Mouse (Mus musculus) neural tube, embryonic 11.5 days (tissue): ENCODE measurements around the gene Unk. TPM values are rescaled to one million over a fixed set of nuclear protein-coding genes. Genes with fewer than 3 reads are reported as not detected.

Source experiments
- ATAC-seq: fragments of 200-750 bp; cut with Nextera tagmentation; 2 replicates; pipeline ENCODE4 v1.8.0; 2017; ENCODE audit warnings: moderate number of reproducible peaks, mild to moderate bottlenecking, moderate TSS enrichment, moderate library complexity; ENCODE audit not compliant: insufficient read depth, low FRiP score, low TSS enrichment
- DNase-seq: peaks from one replicate; pipeline ENCODE4 v3.0.0-alpha.2; 2015; ENCODE audit warnings: low spot score
- H3K27ac ChIP-seq: fragments of 300-500 bp; sonication (generic); 2 replicates; pipeline ENCODE4 v1.5.1; 2014; ENCODE audit warnings: low read depth, mild to moderate bottlenecking, low read length
- H3K27me3 ChIP-seq: fragments of 300-500 bp; sonication (generic); 2 replicates; pipeline ENCODE4 v1.6.1; 2014; ENCODE audit warnings: mild to moderate bottlenecking, low read length, mixed read lengths; ENCODE audit not compliant: control insufficient read depth, insufficient read depth
- H3K36me3 ChIP-seq: fragments of 300-500 bp; sonication (generic); 2 replicates; pipeline ENCODE4 v1.6.1; 2014; ENCODE audit warnings: mild to moderate bottlenecking, low read length, moderate library complexity, mixed read lengths; ENCODE audit not compliant: control insufficient read depth, insufficient read depth
- H3K4me1 ChIP-seq: fragments of 300-500 bp; sonication (generic); 2 replicates; pipeline ENCODE4 v1.6.1; 2014; ENCODE audit warnings: low read length, mixed read lengths; ENCODE audit not compliant: control insufficient read depth, insufficient read depth
- H3K4me2 ChIP-seq: fragments of 300-500 bp; sonication (generic); 2 replicates; pipeline ENCODE4 v1.6.1; 2014; ENCODE audit warnings: low read depth, mild to moderate bottlenecking, moderate library complexity
- H3K4me3 ChIP-seq: fragments of 300-500 bp; sonication (generic); 2 replicates; pipeline ENCODE4 v1.5.1; 2014; ENCODE audit warnings: low read depth, low read length
- H3K9ac ChIP-seq: fragments of 300-500 bp; sonication (generic); 2 replicates; pipeline ENCODE4 v1.6.1; 2014; ENCODE audit warnings: mild to moderate bottlenecking, low read length
- H3K9me3 ChIP-seq: fragments of 300-500 bp; sonication (generic); 2 replicates; pipeline ENCODE4 v1.6.1; 2016; ENCODE audit warnings: low read length; ENCODE audit not compliant: control insufficient read depth
- WGBS: fragments of 180-500 bp; shearing (Covaris S2); extraction: QIAGEN DNeasy Blood & Tissue Kit; methylation state at CpG from one replicate; pipeline ENCODE4 v1.1.7; 2014; 5-methylcytosine and 5-hydroxymethylcytosine counted together
- polyA plus RNA-seq: library from polyadenylated mRNA; unstranded; fragments of >200 nt; fragmentation: Nextera tagmentation; extraction: Ambion mirVana; gene quantifications from 2 replicates; pipeline ENCODE4 v1.2.1, GENCODE M21; 2014

The Unk gene
- polyA plus RNA-seq, 1 experiment from 2014 or later: 30.3 TPM

DNA sequence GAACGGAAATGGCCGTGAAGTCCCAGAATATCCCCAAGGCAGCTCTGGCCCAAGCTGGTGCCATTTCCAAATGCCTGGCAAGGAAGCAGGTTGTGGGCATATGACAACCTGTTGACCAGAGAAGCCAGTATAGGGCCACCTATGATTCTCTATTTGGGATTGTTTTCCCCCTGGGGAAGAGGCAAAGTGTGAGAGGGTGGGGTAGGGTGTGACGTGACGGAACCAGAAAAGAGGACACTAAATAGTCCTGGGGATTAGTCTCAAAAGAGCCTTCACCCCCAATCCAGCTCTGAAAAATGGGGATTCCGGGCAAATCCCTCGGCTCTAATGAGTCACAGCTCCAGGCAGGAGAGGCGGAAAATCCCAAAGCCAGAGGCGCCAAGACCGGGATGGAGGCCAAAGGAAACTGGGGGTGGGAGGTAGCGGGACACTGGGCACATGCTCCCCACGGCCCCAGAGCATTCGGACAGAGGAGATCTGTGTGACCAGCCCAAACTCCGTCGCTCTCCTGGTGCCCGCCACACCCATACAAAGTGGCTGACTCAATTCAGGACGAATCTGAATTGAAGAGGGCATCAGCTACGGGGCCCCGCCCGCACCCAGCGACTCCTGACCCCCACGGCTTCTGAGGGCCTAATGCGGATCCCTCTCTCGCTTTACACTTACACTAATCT lies 78.5 kb downstream of the Unk start:
- peaks cover 58% of the 10 kb centered on the region for H3K27me3 ChIP-seq
- no peak overlapping the region for H3K4me3 ChIP-seq
- H3K36me3 ChIP-seq: no peaks in the 10 kb centered on the region
- H3K4me1 ChIP-seq: peaks cover 13% of the 10 kb centered on the region
- H3K9ac ChIP-seq: no peak overlapping the region
- no peaks in the 10 kb centered on the region for H3K9me3 ChIP-seq
- no peak for DNase-seq
- H3K4me2 ChIP-seq: no peak overlapping the region
- no peak for ATAC-seq
- WGBS: 5% methylated on average over 23 of the region's 23 CpGs
- no peak overlapping the region for H3K27ac ChIP-seq

DNA sequence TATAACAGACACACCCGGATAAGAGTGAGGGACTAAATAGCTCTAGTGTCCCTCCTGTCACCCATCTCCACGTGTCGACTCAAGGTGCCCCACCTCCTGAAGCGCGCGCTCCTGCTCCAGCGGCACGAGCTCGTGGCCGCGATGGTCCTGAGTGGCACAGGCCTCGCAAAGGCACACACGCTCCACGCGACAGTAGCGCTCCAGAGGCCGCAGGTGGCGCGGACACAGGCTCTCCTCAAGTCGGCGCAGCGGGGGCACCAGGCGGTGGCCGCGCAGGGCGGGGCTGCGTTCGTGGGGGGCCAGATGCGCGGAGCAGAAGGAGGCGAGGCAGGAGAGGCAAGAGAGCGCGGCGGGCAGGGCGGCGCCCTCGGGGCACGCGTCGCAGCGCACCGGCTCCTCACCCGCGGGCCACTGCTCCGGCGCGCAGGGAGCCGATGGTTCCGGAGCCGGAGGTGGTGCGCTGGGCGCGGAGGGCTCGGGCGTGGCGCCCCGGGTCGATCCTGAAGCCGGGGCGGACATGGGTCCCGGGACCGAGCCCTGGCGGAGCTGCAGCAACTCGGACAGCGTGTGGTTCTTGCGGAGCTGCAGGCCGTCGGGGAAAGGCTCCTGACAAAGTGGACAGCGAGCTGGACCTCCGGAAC lies 79.4 kb downstream of the Unk start:
- peak overlapping the region; percentile 27 for H3K4me2 ChIP-seq
- no peak overlapping the region for H3K27ac ChIP-seq
- H3K4me3 ChIP-seq: peak overlapping the region; percentile 23
- 2% methylated on average over 64 of the region's 70 CpGs for WGBS
- no peaks in the 10 kb centered on the region for H3K36me3 ChIP-seq
- DNase-seq: peak; percentile 22
- H3K9me3 ChIP-seq: no peaks in the 10 kb centered on the region
- no peak overlapping the region for H3K9ac ChIP-seq
- no peak for ATAC-seq
- peaks cover 5% of the 10 kb centered on the region for H3K4me1 ChIP-seq
- peaks cover 58% of the 10 kb centered on the region for H3K27me3 ChIP-seq

DNA sequence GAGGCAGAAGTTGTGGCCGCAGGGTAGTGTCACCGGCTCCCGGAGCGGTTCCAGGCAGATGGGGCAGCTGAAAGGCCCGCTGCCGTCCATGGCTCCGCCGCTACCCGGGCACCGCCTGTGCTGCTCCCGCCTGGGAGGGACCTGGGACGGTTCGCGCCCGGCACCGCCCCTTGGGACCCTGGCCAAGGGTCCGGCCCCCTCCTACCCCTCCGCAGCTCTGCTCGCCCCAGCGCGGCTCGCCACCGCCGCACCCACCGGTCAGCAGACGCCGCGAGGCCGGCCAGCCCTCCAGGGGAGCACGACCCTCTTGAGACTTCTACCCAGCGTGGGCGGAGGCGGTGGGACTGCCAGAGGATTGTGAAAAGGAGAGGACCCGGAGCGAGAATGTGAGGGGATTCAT lies 80.0 kb downstream of the Unk start:
- Histone ChIP-seq H3K9me3 (no peaks in the 10 kb centered on the region), H3K4me3 (peak overlapping the region; percentile 23; the same call in 1 of the 2 replicates), H3K4me2 (peak overlapping the region; percentile 27), H3K27me3 (peaks cover 58% of the 10 kb centered on the region), H3K27ac (no peak overlapping the region), H3K9ac (no peak overlapping the region), H3K4me1 (peaks cover 5% of the 10 kb centered on the region), H3K36me3 (no peaks in the 10 kb centered on the region)
- no peak for ATAC-seq
- DNase-seq: no peak
- WGBS: 2% methylated on average over 28 of the region's 35 CpGs

DNA sequence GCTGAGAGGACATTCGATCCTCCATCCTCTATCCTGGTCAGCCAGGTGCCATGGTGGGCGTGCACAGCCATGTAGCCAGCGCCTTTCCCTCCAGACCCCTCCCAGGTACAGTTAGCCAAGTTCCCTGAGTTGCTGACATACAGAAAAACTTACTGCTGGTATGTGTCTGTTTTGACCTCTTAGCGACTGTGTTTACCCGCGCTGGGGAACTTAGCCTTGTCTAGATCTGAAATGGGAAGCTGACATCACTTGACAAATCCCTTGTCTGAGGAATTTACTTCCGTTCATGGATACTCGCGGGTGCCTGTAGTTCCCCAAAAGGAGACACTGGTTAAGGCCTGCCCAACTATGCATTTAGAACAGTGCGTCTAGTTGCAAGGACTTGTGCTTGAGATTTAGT lies 80.4 kb downstream of the Unk start:
- no peak for ATAC-seq
- Histone ChIP-seq H3K4me3 (no peak overlapping the region), H3K36me3 (no peaks in the 10 kb centered on the region), H3K4me2 (no peak overlapping the region; the same call in 1 of the 2 replicates), H3K27me3 (peaks cover 56% of the 10 kb centered on the region), H3K27ac (no peak overlapping the region), H3K9ac (no peak overlapping the region), H3K4me1 (peaks cover 5% of the 10 kb centered on the region), H3K9me3 (no peaks in the 10 kb centered on the region)
- WGBS: 32% methylated on average over 10 of the region's 10 CpGs
- DNase-seq: no peak

Other genes with a start within 250 kb of the Unk start
- gene Caskin2, start 216.7 kb upstream of the Unk start, polyA plus RNA-seq: 16.4 and 19.1 TPM in 2 replicates
- gene Tsen54, start 215.6 kb upstream of the Unk start, polyA plus RNA-seq: 26.1 and 29.8 TPM in 2 replicates
- 6.1 and 6.5 TPM in 2 replicates for gene Llgl2, start 206.3 kb upstream of the Unk start, polyA plus RNA-seq
- 0.12 and 0.13 TPM in 2 replicates for gene Myo15b, start 171.9 kb upstream of the Unk start, polyA plus RNA-seq
- 2.0 and 3.4 TPM in 2 replicates for gene Smim5, start 130.4 kb upstream of the Unk start, polyA plus RNA-seq
- gene Smim6, start 118.3 kb upstream of the Unk start, polyA plus RNA-seq: 0.42 TPM in 1 of 2 replicates, not detected in the other
- 48.9 and 51.8 TPM in 2 replicates for gene Sap30bp, start 97.0 kb upstream of the Unk start, polyA plus RNA-seq
- gene Recql5, start 96.8 kb upstream of the Unk start, polyA plus RNA-seq: 23.9 and 25.2 TPM in 2 replicates
- 0.58 and 0.72 TPM in 2 replicates for gene Itgb4, start 55.6 kb upstream of the Unk start, polyA plus RNA-seq
- gene Galk1, start 17.6 kb upstream of the Unk start, polyA plus RNA-seq: 122 and 124 TPM in 2 replicates
- gene H3f3b, start 2.4 kb upstream of the Unk start, polyA plus RNA-seq: 1,827 and 1,865 TPM in 2 replicates
- gene Unc13d, start 47.6 kb downstream of the Unk start, polyA plus RNA-seq: 1.3 and 1.5 TPM in 2 replicates
- 95.3 and 105 TPM in 2 replicates for gene Wbp2, start 56.7 kb downstream of the Unk start, polyA plus RNA-seq
- gene Trim47, start 96.9 kb downstream of the Unk start, polyA plus RNA-seq: 3.2 and 3.3 TPM in 2 replicates
- gene Trim65, start 100.8 kb downstream of the Unk start, polyA plus RNA-seq: 1.6 TPM in 2 replicates
- gene Mrpl38, start 108.5 kb downstream of the Unk start, polyA plus RNA-seq: 99.8 and 102 TPM in 2 replicates
- gene Fbf1, start 137.8 kb downstream of the Unk start, polyA plus RNA-seq: 35.7 and 37.0 TPM in 2 replicates
- gene Ten1, start 168.5 kb downstream of the Unk start, polyA plus RNA-seq: 54.9 and 63.6 TPM in 2 replicates
- 33.2 and 34.4 TPM in 2 replicates for gene Acox1, start 168.7 kb downstream of the Unk start, polyA plus RNA-seq
- 0.90 and 0.93 TPM in 2 replicates for gene Evpl, start 207.8 kb downstream of the Unk start, polyA plus RNA-seq
- gene Srp68, start 243.9 kb downstream of the Unk start, polyA plus RNA-seq: 83.5 and 87.4 TPM in 2 replicates